Mouse (Mus musculus): ENCODE results near the gene Olfr620.

Olfr620 gene

DNA sequence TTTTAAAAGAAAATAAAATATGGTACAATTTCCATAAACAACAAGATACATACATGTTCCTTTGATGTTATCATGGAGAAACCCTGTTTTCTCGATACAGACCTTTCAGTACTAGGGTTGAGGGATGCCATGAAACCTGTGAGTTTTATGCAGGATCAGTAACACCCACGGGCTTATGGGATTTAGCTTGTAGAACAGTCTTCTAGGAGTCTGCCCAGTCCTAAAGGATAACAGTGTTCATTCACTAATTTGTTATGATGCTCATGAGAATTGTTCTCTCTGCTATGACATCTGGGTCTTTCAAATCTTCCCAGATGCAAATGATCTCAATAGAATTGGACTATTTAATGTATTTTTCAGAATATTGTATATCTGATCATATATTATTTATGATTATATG, at the start of gene Olfr620:
TSS of gene Olfr620 (minus strand) at position 101 of the 400 bp plus-strand sequence.
- no peak for DNase-seq (ENCODE audit: extremely low spot score, low spot score)

DNA sequence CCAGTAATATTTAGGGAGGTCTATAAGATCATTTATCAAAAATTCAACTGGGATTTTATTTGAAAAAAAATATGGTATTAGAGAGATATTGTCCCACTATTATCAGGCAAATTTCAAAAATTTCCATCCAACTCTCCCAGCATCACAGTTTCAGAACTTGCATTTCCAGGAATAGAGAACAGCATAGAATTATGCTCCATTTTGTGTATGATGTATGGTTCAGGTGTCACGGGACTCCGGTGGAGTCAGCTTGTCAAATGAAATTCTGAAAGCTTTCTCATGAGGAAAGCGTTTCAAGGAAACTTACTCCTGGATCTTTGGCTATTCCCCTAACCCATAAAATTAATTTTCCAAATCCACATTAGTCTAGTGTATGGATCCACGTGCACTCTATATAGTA, 31.7 kb upstream of the Olfr620 start:
- no peak for DNase-seq (ENCODE audit: extremely low spot score, low spot score)

DNA sequence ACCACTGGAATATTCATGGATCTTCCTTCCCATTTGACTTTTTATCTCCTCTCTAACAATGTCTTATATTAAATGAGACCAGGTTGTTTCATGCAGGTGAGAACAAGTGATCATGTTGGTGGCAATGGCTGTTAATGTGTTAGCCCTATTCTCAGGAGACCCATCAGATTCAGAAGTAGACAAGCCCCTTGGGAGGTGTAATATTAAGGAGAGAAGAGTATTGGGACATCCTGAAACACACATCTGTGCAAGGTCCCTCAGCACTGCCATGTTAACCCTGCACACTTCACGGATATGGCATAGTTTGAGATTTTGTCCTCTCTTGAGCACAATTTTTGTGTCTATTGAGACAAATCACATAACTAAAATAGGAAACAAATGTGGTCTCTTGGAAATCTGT, 30.3 kb upstream of the Olfr620 start, which contains the start of gene Olfr622:
TSS of gene Olfr622 (minus strand) at position 101 of the 400 bp plus-strand sequence.
- DNase-seq (ENCODE audit: extremely low spot score, low spot score): no peak

DNA sequence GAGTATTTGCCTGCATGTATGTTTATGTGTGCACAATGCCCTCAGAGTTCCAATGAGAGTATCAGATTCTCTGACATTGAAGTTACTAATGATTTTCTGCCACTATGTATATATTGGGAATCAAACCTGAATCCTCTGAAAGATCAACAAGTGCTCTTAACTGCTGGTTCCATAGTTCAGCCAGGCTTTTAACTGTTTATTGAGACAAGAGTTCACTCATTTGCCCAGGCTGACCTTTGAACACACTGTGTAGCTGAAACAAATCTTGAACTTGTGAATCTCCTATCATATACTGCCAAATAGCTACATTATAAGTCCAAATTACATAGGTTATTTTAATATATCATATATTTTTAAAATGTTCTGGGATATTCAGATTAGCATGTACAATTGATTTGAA, 24.5 kb upstream of the Olfr620 start:
- no peak for DNase-seq (ENCODE audit: extremely low spot score, low spot score)

DNA sequence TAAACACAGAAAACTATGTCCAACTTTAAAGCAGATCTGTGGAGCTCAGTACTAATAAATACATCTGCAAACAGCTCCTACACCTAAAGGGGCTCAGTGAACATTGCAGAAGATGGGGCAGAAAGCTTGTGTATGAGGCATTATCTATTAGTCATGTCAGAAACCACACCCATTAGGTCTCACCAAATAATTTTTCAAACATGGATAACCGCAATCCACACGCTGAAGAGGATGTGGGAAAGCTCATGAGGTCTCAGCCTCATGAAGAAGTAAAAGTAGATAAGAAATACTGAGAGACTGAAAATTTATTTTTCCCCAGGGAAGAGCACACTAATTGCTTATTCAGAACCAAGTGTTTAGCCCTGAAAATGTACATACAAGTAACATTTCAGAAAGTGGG, 4.9 kb downstream of the Olfr620 start:
- DNase-seq (ENCODE audit: extremely low spot score, low spot score): no peak

DNA sequence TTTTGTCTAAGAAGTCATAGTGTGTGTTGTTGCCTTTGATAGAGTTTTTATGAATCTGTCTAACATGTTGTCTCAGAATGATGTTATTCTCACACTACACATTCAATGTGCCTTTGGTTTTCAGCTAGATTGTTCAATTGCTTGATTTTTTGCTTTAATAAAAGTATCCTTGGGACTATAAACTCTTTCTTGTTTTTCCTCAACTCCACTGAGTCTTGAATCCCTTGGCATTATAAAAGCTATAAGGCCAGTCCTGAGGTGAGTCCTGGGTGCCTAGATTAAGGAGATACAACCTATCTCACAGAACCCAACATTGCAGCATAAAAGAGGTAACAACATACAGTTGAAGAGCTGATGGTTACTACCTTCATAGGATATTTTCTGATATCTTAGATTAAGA, 12.1 kb downstream of the Olfr620 start, which contains the start of gene Olfr619:
TSS of gene Olfr619 (plus strand) at position 301 of the 400 bp plus-strand sequence.
- DNase-seq (ENCODE audit: extremely low spot score, low spot score): no peak

DNA sequence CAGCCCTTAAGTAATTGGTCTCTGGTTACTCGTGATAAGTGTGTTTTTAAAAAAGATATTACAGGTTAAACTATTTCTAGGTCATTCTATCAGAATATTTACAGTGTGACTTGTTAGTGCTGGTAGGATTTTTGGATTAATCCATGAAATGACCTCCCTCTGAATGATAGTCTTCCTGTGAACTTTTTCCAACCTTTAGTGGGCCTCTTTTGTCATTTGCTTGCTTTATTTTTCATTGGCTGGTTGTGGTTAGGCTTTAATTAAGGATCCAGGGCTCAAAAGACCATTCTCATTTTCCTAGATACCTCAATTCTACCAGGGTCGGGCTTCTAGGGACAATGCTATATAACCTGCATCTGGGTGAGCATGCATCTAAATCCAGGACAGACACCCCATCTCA, 22.5 kb downstream of the Olfr620 start, which contains the start of gene Olfr618:
TSS of gene Olfr618 (plus strand) at position 301 of the 400 bp plus-strand sequence.
- no peak for DNase-seq (ENCODE audit: extremely low spot score, low spot score)

DNA sequence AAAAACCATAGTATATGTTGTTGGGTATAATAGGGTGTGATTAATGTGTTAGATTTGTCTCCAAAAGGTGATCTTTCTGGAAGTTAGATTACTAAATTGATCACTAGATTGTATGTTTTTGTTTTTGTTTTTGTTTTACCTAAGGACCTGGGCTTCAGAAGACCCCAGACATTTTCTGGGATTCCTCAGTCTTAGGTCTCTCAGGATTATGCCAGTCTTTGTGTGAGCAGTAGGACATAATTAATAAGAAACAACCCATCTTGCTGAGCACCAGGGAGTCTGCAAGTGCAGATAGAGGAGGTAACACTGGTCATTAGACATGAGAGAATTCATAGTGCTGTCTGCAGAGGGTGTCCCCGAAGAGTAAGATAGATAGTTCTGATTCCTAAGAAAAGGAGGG, 39.6 kb downstream of the Olfr620 start, which contains the start of gene Olfr617:
TSS of gene Olfr617 (plus strand) at position 301 of the 400 bp plus-strand sequence.
- DNase-seq (ENCODE audit: extremely low spot score, low spot score): no peak

DNA sequence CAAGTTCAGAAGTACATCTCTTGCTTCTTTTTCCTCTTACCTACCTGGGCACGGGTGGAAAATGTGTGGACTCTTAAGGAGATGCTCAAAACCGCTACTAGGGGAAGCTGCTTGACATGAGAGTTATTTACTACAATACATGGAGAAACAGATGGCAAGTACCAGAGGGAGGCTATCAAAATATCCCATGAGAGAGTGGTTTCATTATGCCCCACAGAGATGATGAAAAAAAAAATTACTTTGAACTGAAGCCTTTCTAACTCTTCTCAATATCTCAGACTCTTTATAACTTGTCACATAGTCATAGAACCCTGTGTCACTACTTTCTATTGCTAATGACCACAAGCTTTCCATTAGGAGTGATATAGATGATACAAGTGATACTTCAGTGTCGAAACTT, 43.3 kb downstream of the Olfr620 start, which contains the start of gene Olfr616:
TSS of gene Olfr616 (minus strand) at position 101 of the 400 bp plus-strand sequence.
- no peak for DNase-seq (ENCODE audit: extremely low spot score, low spot score)

DNA sequence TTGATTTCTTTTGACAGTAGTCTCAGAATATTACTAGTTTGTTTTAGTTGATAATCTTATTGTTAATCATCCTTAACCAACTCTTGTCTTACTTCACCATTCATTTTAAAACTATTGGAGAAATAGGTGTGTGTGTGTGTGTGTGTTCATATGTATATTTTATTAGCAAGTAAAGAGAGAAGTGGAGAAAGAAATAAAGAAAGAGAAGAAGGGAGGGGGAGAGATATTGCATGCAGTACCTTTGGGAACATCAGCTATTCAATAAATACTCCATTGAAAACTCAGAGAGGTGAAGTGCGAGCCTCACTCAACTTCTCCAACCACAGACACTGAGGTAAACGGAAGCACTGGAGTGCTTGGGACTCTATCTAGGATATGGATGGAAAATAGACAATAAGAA, 56.6 kb downstream of the Olfr620 start, which contains the start of gene Olfr615:
TSS of gene Olfr615 (plus strand) at position 301 of the 400 bp plus-strand sequence.
- no peak for DNase-seq (ENCODE audit: extremely low spot score, low spot score)
